12 mouse cellular contexts compared by ENCODE assay signal in the genomic region with DNA sequence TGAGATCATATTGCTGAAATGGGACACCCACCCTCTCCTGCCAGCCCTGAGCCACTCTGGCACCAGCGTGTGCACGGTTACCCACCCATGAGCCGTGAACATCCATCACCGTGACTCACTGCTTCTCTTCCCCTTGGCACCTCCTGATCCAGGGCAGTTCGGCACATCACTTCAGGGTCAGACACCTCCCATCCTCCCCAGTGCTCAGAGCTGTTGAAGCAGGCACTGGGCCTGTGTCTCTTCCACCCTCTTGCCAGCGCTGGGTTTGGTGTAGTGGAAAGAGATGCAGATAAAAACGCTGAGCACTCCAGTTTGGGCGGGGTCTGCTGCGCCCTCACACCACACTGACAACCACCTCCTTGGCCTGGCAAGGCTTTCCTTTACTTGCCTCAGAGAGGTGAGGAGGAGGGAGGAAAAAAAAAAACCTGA.
DNase-seq lines count a peak whose midpoint lies in the region; ATAC-seq and TF ChIP-seq lines count a peak whose summit lies in the region.
"Had no signal": no experiment of that assay in that cellular context is flagged by ENCODE, and none has a peak within 500 bp of the region (broad histone marks: within the 10 kb centered on the region; RNA-seq: fewer than 3 reads in every experiment).

No protein-coding gene starts in this region.

- H3K27ac ChIP-seq in lung, embryonic 16.5 days (ENCODE audit: low read length): no peak overlapping the region
- H3K27ac ChIP-seq in heart, embryonic 14.5 days (replicated peaks in 1 of 2; ENCODE audit: control insufficient read depth in 1 of 2, insufficient read depth in 1 of 2, low read depth in 2 of 2, low read length in 2 of 2): peak overlapping the region; percentile 48 to 57; a peak in 2 of 4 replicates
- H3K27ac ChIP-seq in stomach, postnatal 0 days (replicated peaks): no peak overlapping the region
- H3K27ac ChIP-seq: embryonic facial prominence, embryonic 15.5 days; macrophage had no signal

- no peak overlapping the region for H3K9ac ChIP-seq in lung, embryonic 16.5 days (ENCODE audit: low read length)
- no peak overlapping the region for H3K9ac ChIP-seq in heart, embryonic 14.5 days (ENCODE audit: low read length)
- no peak overlapping the region for H3K9ac ChIP-seq in stomach, postnatal 0 days (ENCODE audit: low read length)
- H3K9ac ChIP-seq: embryonic facial prominence, embryonic 15.5 days; limb, embryonic 12.5 days had no signal

- TF ChIP-seq EP300 in stomach, postnatal 0 days (optimal IDR thresholded peaks at IDR 0.05): no peak

- DNase-seq in gastrocnemius, postnatal 25 days: peak; percentile 45
- no peak for DNase-seq in gastrocnemius, postnatal 10 days
- DNase-seq in lung, postnatal 36 days: no peak
- no peak for DNase-seq in stomach, postnatal 0 days (ENCODE audit: low spot score)
- no peak for DNase-seq in right cerebral cortex, postnatal 10 days (ENCODE audit: low spot score in 2 of 2)
- DNase-seq: thymus, adult 2 months had no signal

- no peak for TF ChIP-seq CTCF in stomach, postnatal 0 days (IDR thresholded peaks at IDR 0.05; ENCODE audit: low read depth)

- 57% methylated on average over 9 of the region's 9 CpGs for WGBS in lung, embryonic 16.5 days
- WGBS in heart, embryonic 14.5 days: 52% methylated on average over 9 of the region's 9 CpGs
- 65% methylated on average over 9 of the region's 9 CpGs for WGBS in stomach, postnatal 0 days

- H3K4me2 ChIP-seq in lung, embryonic 16.5 days (ENCODE audit: low read depth, low read length): no peak overlapping the region
- H3K4me2 ChIP-seq in heart, embryonic 14.5 days (ENCODE audit: low read length): no peak overlapping the region
- H3K4me2 ChIP-seq in stomach, postnatal 0 days (replicated peaks; ENCODE audit: low read depth): no peak overlapping the region
- H3K4me2 ChIP-seq: embryonic facial prominence, embryonic 15.5 days; limb, embryonic 12.5 days had no signal

- peaks cover 17% of the 10 kb centered on the region for H3K4me1 ChIP-seq in lung, embryonic 16.5 days (replicated peaks; ENCODE audit: control insufficient read depth, insufficient read depth, low read length)
- H3K4me1 ChIP-seq in heart, embryonic 14.5 days (ENCODE audit: control insufficient read depth in 2 of 2, insufficient read depth in 2 of 2, low read length in 2 of 2): peaks cover 30 to 32% of the 10 kb centered on the region in 2 experiments
- H3K4me1 ChIP-seq in stomach, postnatal 0 days (replicated peaks; ENCODE audit: control insufficient read depth, insufficient read depth): no peaks in the 10 kb centered on the region

- no peak overlapping the region for H3K4me3 ChIP-seq in lung, embryonic 16.5 days (ENCODE audit: low read length)
- no peak overlapping the region for H3K4me3 ChIP-seq in heart, embryonic 14.5 days (ENCODE audit: control insufficient read depth in 1 of 2, insufficient read depth in 1 of 2, low read depth in 1 of 2, low read length in 2 of 2)
- H3K4me3 ChIP-seq in stomach, postnatal 0 days (ENCODE audit: low read depth, low read length): no peak overlapping the region
- H3K4me3 ChIP-seq: embryonic facial prominence, embryonic 15.5 days; limb, embryonic 12.5 days had no signal

- H3K27me3 ChIP-seq in lung, embryonic 16.5 days (ENCODE audit: control insufficient read depth, insufficient read depth, low read depth, low read length): no peaks in the 10 kb centered on the region
- no peaks in the 10 kb centered on the region for H3K27me3 ChIP-seq in heart, embryonic 14.5 days (ENCODE audit: control insufficient read depth, insufficient read depth, low read length)
- H3K27me3 ChIP-seq in stomach, postnatal 0 days (ENCODE audit: control insufficient read depth, insufficient read depth, low read length): no peaks in the 10 kb centered on the region
- H3K27me3 ChIP-seq: embryonic facial prominence, embryonic 15.5 days; limb, embryonic 12.5 days had no signal

- no peaks in the 10 kb centered on the region for H3K9me3 ChIP-seq in lung, embryonic 16.5 days (ENCODE audit: control insufficient read depth, low read length)
- H3K9me3 ChIP-seq in heart, embryonic 14.5 days (ENCODE audit: control insufficient read depth, low read length): no peaks in the 10 kb centered on the region
- H3K9me3 ChIP-seq in stomach, postnatal 0 days (ENCODE audit: control insufficient read depth, low read length): no peaks in the 10 kb centered on the region
- H3K9me3 ChIP-seq: embryonic facial prominence, embryonic 15.5 days; limb, embryonic 12.5 days had no signal

- peak; percentile 25; the same call in 1 of the 2 replicates for ATAC-seq in lung, embryonic 16.5 days (ENCODE audit: low read depth)
- ATAC-seq in heart, embryonic 14.5 days (ENCODE audit: insufficient number of reproducible peaks, insufficient read depth, low FRiP score, low read depth): peak; percentile 27; the same call in 1 of the 2 replicates
- peak; percentile 49; the same call in 1 of the 2 replicates for ATAC-seq in stomach, postnatal 0 days (ENCODE audit: low FRiP score, low TSS enrichment)
- no peak for ATAC-seq in CD4-positive, CD25-positive, alpha-beta regulatory T cell, adult 4 months

- H3K36me3 ChIP-seq in lung, embryonic 16.5 days (ENCODE audit: control insufficient read depth, insufficient read depth, low read length): no peaks in the 10 kb centered on the region
- no peaks in the 10 kb centered on the region for H3K36me3 ChIP-seq in heart, embryonic 14.5 days (ENCODE audit: control insufficient read depth, insufficient read depth, low read length)
- H3K36me3 ChIP-seq in stomach, postnatal 0 days (ENCODE audit: control insufficient read depth, insufficient read depth, low read length): no peaks in the 10 kb centered on the region
- H3K36me3 ChIP-seq: embryonic facial prominence, embryonic 15.5 days; limb, embryonic 12.5 days had no signal

Comparison
In these comparisons a context has a peak if more than half of its experiments do, and no peak if none do; other contexts are left out.
1. H3K27ac ChIP-seq: peak in heart, embryonic 14.5 days (2 of 2); none in lung, embryonic 16.5 days (single experiment) and stomach, postnatal 0 days (single experiment).